ENCODE assay signal across 26 mouse cellular contexts in genomic region chr12:57514552-57514951, GRCm38 (mm10). TPM values are rescaled to one million over a fixed set of nuclear protein-coding genes. Genes with fewer than 3 reads are reported as not detected.
DNase-seq lines count a peak whose midpoint lies in the region; ATAC-seq and TF ChIP-seq lines count a peak whose summit lies in the region.
"Had no signal": no experiment of that assay in that cellular context is flagged by ENCODE, and none has a peak within 500 bp of the region (broad histone marks: within the 10 kb centered on the region; RNA-seq: fewer than 3 reads in every experiment).

No protein-coding gene starts in this region.

- no peaks in the 10 kb centered on the region for H3K9me3 ChIP-seq in intestine, postnatal 0 days (ENCODE audit: control insufficient read depth)
- H3K9me3 ChIP-seq in intestine, embryonic 16.5 days (ENCODE audit: control insufficient read depth, low read length) = no peaks in the 10 kb centered on the region
- H3K9me3 ChIP-seq in lung, embryonic 14.5 days (ENCODE audit: low read depth, low read length) = no peaks in the 10 kb centered on the region
- H3K9me3 ChIP-seq in MEL (replicated peaks; ENCODE audit: insufficient read depth, low read length) = no peaks in the 10 kb centered on the region
- H3K9me3 ChIP-seq: embryonic facial prominence, embryonic 12.5 days; forebrain, embryonic 12.5 days; heart, embryonic 10.5 days; hindbrain, embryonic 12.5 days had no signal

- H3K4me1 ChIP-seq in intestine, postnatal 0 days (replicated peaks; ENCODE audit: control insufficient read depth, insufficient read depth, low read length) = no peaks in the 10 kb centered on the region
- H3K4me1 ChIP-seq in intestine, embryonic 16.5 days (ENCODE audit: control insufficient read depth, insufficient read depth, low read length) = no peaks in the 10 kb centered on the region
- no peaks in the 10 kb centered on the region for H3K4me1 ChIP-seq in lung, embryonic 14.5 days (ENCODE audit: insufficient read depth)
- no peaks in the 10 kb centered on the region for H3K4me1 ChIP-seq in MEL (ENCODE audit: control insufficient read depth in 1 of 2, insufficient read depth in 2 of 2, low read length in 2 of 2)
- H3K4me1 ChIP-seq: embryonic facial prominence, embryonic 12.5 days; forebrain, embryonic 12.5 days; heart, embryonic 10.5 days; hindbrain, embryonic 12.5 days had no signal

- no peak for TF ChIP-seq POLR2A in MEL (IDR thresholded peaks at IDR 0.05; ENCODE audit: control insufficient read depth in 1 of 2, insufficient read depth in 1 of 2, low read depth in 1 of 2, low read length in 2 of 2, poor library complexity in 1 of 2)
- TF ChIP-seq POLR2A in brain, embryonic 14.5 days (IDR thresholded peaks at IDR 0.05; ENCODE audit: borderline replicate concordance, extremely low read depth, insufficient read depth, insufficient read length, poor library complexity, severe bottlenecking) = no peak

- WGBS in intestine, postnatal 0 days = 62% methylated on average over 1 of the region's 1 CpGs
- 73% methylated on average over 1 of the region's 1 CpGs for WGBS in intestine, embryonic 16.5 days
- WGBS in lung, embryonic 14.5 days = 43% methylated on average over 1 of the region's 1 CpGs

- peak; percentile 23; the same call in 1 of the 2 replicates for TF ChIP-seq CTCF in intestine, postnatal 0 days (IDR thresholded peaks at IDR 0.05; ENCODE audit: low read depth)
- peak; percentile 22; the same call in 1 of the 2 replicates for TF ChIP-seq CTCF in lung, embryonic 14.5 days (IDR thresholded peaks at IDR 0.05; ENCODE audit: low read depth)
- peak in 1 of 3 experiments; percentile 23; a peak in 2 of 6 replicates for TF ChIP-seq CTCF in MEL (IDR thresholded peaks at IDR 0.05 in 2 of 3, conservative IDR thresholded peaks at IDR 0.05 in 1 of 3; ENCODE audit: control insufficient read depth in 1 of 3, insufficient read depth in 1 of 3, low read depth in 2 of 3, low read length in 3 of 3, poor library complexity in 1 of 3, severe bottlenecking in 1 of 3)
- no peak for TF ChIP-seq CTCF in brain, embryonic 14.5 days (IDR thresholded peaks at IDR 0.05; ENCODE audit: borderline replicate concordance, extremely low read depth, insufficient read depth, insufficient read length)

- DNase-seq in lung, embryonic 14.5 days = peak; percentile 30
- no peak for DNase-seq in lung, postnatal 4 days
- DNase-seq in MEL (ENCODE audit: low read depth, low spot score) = peak; percentile 6
- DNase-seq in brain, embryonic 14.5 days (ENCODE audit: low read depth) = peak; percentile 22
- DNase-seq in right cerebral cortex, postnatal 14 days = no peak
- DNase-seq in spleen, adult 18-20 months = no peak
- DNase-seq: adrenal gland, postnatal 14 days; cerebellum, adult 2 months; cerebellum, postnatal 10 days; gastrocnemius, postnatal 10 days; heart, adult 18-20 months; heart, postnatal 10 days; heart, postnatal 4 days had no signal

- H3K9ac ChIP-seq in intestine, postnatal 0 days (ENCODE audit: low read depth, low read length) = no peak overlapping the region
- no peak overlapping the region for H3K9ac ChIP-seq in intestine, embryonic 16.5 days (ENCODE audit: low read depth, low read length)
- H3K9ac ChIP-seq in lung, embryonic 14.5 days = no peak overlapping the region
- no peak overlapping the region for H3K9ac ChIP-seq in MEL (ENCODE audit: control insufficient read depth, low read depth, low read length, poor library complexity, severe bottlenecking)
- H3K9ac ChIP-seq: embryonic facial prominence, embryonic 12.5 days; forebrain, embryonic 12.5 days; hindbrain, embryonic 12.5 days had no signal

- no peak overlapping the region for H3K4me3 ChIP-seq in intestine, postnatal 0 days (ENCODE audit: low read depth, low read length)
- no peak overlapping the region for H3K4me3 ChIP-seq in intestine, embryonic 16.5 days (ENCODE audit: low read length)
- H3K4me3 ChIP-seq in lung, embryonic 14.5 days (ENCODE audit: low read depth, low read length) = no peak overlapping the region
- no peak overlapping the region for H3K4me3 ChIP-seq in MEL (ENCODE audit: control insufficient read depth in 1 of 2, insufficient read depth in 1 of 2, low read depth in 2 of 2, low read length in 2 of 2)
- H3K4me3 ChIP-seq: embryonic facial prominence, embryonic 12.5 days; forebrain, embryonic 12.5 days; heart, embryonic 10.5 days; hindbrain, embryonic 12.5 days had no signal

- TF ChIP-seq EP300 in MEL (IDR thresholded peaks at IDR 0.05; ENCODE audit: low read depth in 1 of 2, low read length in 2 of 2) = no peak

- no peaks in the 10 kb centered on the region for H3K79me2 ChIP-seq in MEL (ENCODE audit: control insufficient read depth, insufficient read depth, low read length, poor library complexity)

- no peak overlapping the region for H3K27ac ChIP-seq in intestine, postnatal 0 days (ENCODE audit: low read depth, low read length)
- no peak overlapping the region for H3K27ac ChIP-seq in intestine, embryonic 16.5 days (ENCODE audit: low read length)
- no peak overlapping the region for H3K27ac ChIP-seq in lung, embryonic 14.5 days (ENCODE audit: low read depth)
- no peak overlapping the region for H3K27ac ChIP-seq in MEL (ENCODE audit: control insufficient read depth, low read depth, low read length)
- H3K27ac ChIP-seq: embryonic facial prominence, embryonic 12.5 days; forebrain, embryonic 12.5 days; heart, embryonic 10.5 days; hindbrain, embryonic 12.5 days had no signal

- no peak overlapping the region for H3K4me2 ChIP-seq in intestine, postnatal 0 days (replicated peaks; ENCODE audit: low read depth)
- no peak overlapping the region for H3K4me2 ChIP-seq in intestine, embryonic 16.5 days (ENCODE audit: low read depth, low read length)
- no peak overlapping the region for H3K4me2 ChIP-seq in lung, embryonic 14.5 days
- H3K4me2 ChIP-seq: embryonic facial prominence, embryonic 12.5 days; forebrain, embryonic 12.5 days; hindbrain, embryonic 12.5 days had no signal

- no peaks in the 10 kb centered on the region for H3K36me3 ChIP-seq in intestine, postnatal 0 days (ENCODE audit: control insufficient read depth, insufficient read depth)
- H3K36me3 ChIP-seq in intestine, embryonic 16.5 days (ENCODE audit: control insufficient read depth, insufficient read depth, low read length) = no peaks in the 10 kb centered on the region
- no peaks in the 10 kb centered on the region for H3K36me3 ChIP-seq in lung, embryonic 14.5 days (ENCODE audit: insufficient read depth)
- no peaks in the 10 kb centered on the region for H3K36me3 ChIP-seq in MEL (ENCODE audit: control insufficient read depth in 1 of 2, insufficient read depth in 2 of 2, low read length in 2 of 2)
- H3K36me3 ChIP-seq: embryonic facial prominence, embryonic 12.5 days; forebrain, embryonic 12.5 days; heart, embryonic 10.5 days; hindbrain, embryonic 12.5 days had no signal

- peak; percentile 17 for TF ChIP-seq RAD21 in MEL (IDR thresholded peaks at IDR 0.05; ENCODE audit: low read depth, low read length)

- no peak for ATAC-seq in intestine, postnatal 0 days
- ATAC-seq in intestine, embryonic 16.5 days = no peak
- ATAC-seq in lung, embryonic 14.5 days (ENCODE audit: insufficient read depth) = no peak
- ATAC-seq: forebrain, embryonic 16.5 days; hindbrain, embryonic 16.5 days had no signal

- H3K27me3 ChIP-seq in intestine, postnatal 0 days (replicated peaks; ENCODE audit: control insufficient read depth, insufficient read depth, low read length) = no peaks in the 10 kb centered on the region
- H3K27me3 ChIP-seq in intestine, embryonic 16.5 days (replicated peaks; ENCODE audit: control insufficient read depth, insufficient read depth, low read length) = no peaks in the 10 kb centered on the region
- H3K27me3 ChIP-seq in lung, embryonic 14.5 days (ENCODE audit: insufficient read depth, low read length) = no peaks in the 10 kb centered on the region
- H3K27me3 ChIP-seq in MEL (ENCODE audit: control insufficient read depth in 1 of 2, insufficient read depth in 2 of 2, low read length in 2 of 2) = no peaks in the 10 kb centered on the region; a peak in 1 of 4 replicates
- H3K27me3 ChIP-seq: embryonic facial prominence, embryonic 12.5 days; forebrain, embryonic 12.5 days; hindbrain, embryonic 12.5 days had no signal

TF ChIP-seq in MEL, 35 proteins besides CTCF, POLR2A, EP300 and RAD21:
- TF ChIP-seq ZNF384 (IDR thresholded peaks at IDR 0.05; ENCODE audit: low read depth, low read length) (no peak), SMC3 (IDR thresholded peaks at IDR 0.05; ENCODE audit: low read depth, low read length) (peak; percentile 41)

RNA-seq across cellular contexts. Expression of gene Foxa1, which starts 32.2 kb away (rescaled TPM):
- polyA plus RNA-seq in intestine, postnatal 0 days (2015; fragmentation: Nextera tagmentation; extraction: Ambion mirVana) = 3.7 and 4.0 TPM in 2 replicates
- 2.9 and 3.3 TPM in 2 replicates for polyA plus RNA-seq in intestine, embryonic 16.5 days (2015; fragmentation: Nextera tagmentation; extraction: Ambion mirVana)
- 21.1 and 22.5 TPM in 2 replicates for polyA plus RNA-seq in lung, embryonic 14.5 days (2014; fragmentation: Nextera tagmentation; extraction: Ambion mirVana)
- not detected in 2 replicates for total RNA-seq in MEL (2012; rRNA removed)
- polyA plus RNA-seq in MEL (2012; ENCODE audit: insufficient read depth in 1 of 2, insufficient read length in 2 of 2, low read depth in 1 of 2, low replicate concordance in 2 of 2, missing spikeins in 1 of 2) = not detected
- 4.5 and 7.7 TPM in 2 replicates for polyA plus RNA-seq in brain, embryonic 14.5 days (2012; rRNA removed)
- total RNA-seq: adrenal gland, adult 18-20 months; common myeloid progenitor, adult 5-6 weeks; gastrocnemius, postnatal 10 days; gastrocnemius, postnatal 4 days; heart, postnatal 10 days; heart, postnatal 4 days had no signal
- polyA plus RNA-seq: C2C12; frontal cortex, adult 2 months had no signal

RNA-seq across cellular contexts. Expression of gene Ttc6, which starts 49.4 kb away (rescaled TPM):
- 0.20 and 0.43 TPM in 2 replicates for polyA plus RNA-seq in intestine, postnatal 0 days (2015; fragmentation: Nextera tagmentation; extraction: Ambion mirVana)
- polyA plus RNA-seq in intestine, embryonic 16.5 days (2015; fragmentation: Nextera tagmentation; extraction: Ambion mirVana) = 0.50 and 0.81 TPM in 2 replicates
- 6.9 and 7.3 TPM in 2 replicates for polyA plus RNA-seq in lung, embryonic 14.5 days (2014; fragmentation: Nextera tagmentation; extraction: Ambion mirVana)
- total RNA-seq in MEL (2012; rRNA removed) = not detected in 2 replicates
- not detected for polyA plus RNA-seq in MEL (2012; ENCODE audit: insufficient read depth in 1 of 2, insufficient read length in 2 of 2, low read depth in 1 of 2, low replicate concordance in 2 of 2, missing spikeins in 1 of 2)
- 0.73 and 1.2 TPM in 2 replicates for polyA plus RNA-seq in brain, embryonic 14.5 days (2012; rRNA removed)
- total RNA-seq: adrenal gland, adult 18-20 months; adrenal gland, postnatal 14 days; common myeloid progenitor, adult 5-6 weeks; gastrocnemius, postnatal 10 days; gastrocnemius, postnatal 4 days; heart, postnatal 10 days had no signal
- polyA plus RNA-seq: C2C12; cerebellum, adult 2 months had no signal

Comparison
In these comparisons a context has a peak if more than half of its experiments do, and no peak if none do; other contexts are left out.
1. DNase-seq: peak in lung, embryonic 14.5 days (single experiment), MEL (single experiment) and brain, embryonic 14.5 days (single experiment); none in lung, postnatal 4 days (0 of 2), right cerebral cortex, postnatal 14 days (single experiment) and spleen, adult 18-20 months (0 of 2).